Mouse (Mus musculus): ENCODE data around the gene Nisch. TPM values are rescaled to one million over a fixed set of nuclear protein-coding genes. Genes with fewer than 3 reads are reported as not detected.

The Nisch gene
- polyA plus RNA-seq, 1 experiment from 2014 or later: 436 TPM

- ATAC-seq (ENCODE audit: low FRiP score, low read depth): no peak
- Histone ChIP-seq H3K9ac (no peak overlapping the region; the same call in 1 of the 2 replicates), H3K27me3 (replicated peaks) (no peaks in the 10 kb centered on the region), H3K27ac (no peak overlapping the region), H3K9me3 (no peaks in the 10 kb centered on the region), H3K4me3 (no peak overlapping the region), H3K4me2 (replicated peaks) (peak overlapping the region; percentile 14; the same call in 1 of the 2 replicates), H3K4me1 (no peaks in the 10 kb centered on the region), H3K36me3 (peaks cover 20% of the 10 kb centered on the region)
- WGBS: 76% methylated on average over 9 of the region's 9 CpGs
These were observed 49.9 kb downstream of the Nisch start for GRCm38 (mm10) chr14:31166827-31167226.

- Histone ChIP-seq H3K9ac (no peak overlapping the region; the same call in 1 of the 2 replicates), H3K27ac (no peak overlapping the region), H3K9me3 (no peaks in the 10 kb centered on the region), H3K4me2 (replicated peaks) (peak overlapping the region; percentile 14; the same call in 1 of the 2 replicates), H3K4me1 (no peaks in the 10 kb centered on the region), H3K36me3 (peaks cover 13% of the 10 kb centered on the region), H3K27me3 (replicated peaks) (no peaks in the 10 kb centered on the region), H3K4me3 (no peak overlapping the region)
- WGBS: 65% methylated on average over 10 of the region's 10 CpGs
- no peak for ATAC-seq (ENCODE audit: low FRiP score, low read depth)
These were observed 50.6 kb downstream of the Nisch start for GRCm38 (mm10) chr14:31165991-31166630.

- Histone ChIP-seq H3K4me1 (no peaks in the 10 kb centered on the region), H3K36me3 (peaks cover 6% of the 10 kb centered on the region), H3K27ac (no peak overlapping the region), H3K9me3 (no peaks in the 10 kb centered on the region), H3K27me3 (replicated peaks) (no peaks in the 10 kb centered on the region), H3K4me2 (replicated peaks) (no peak overlapping the region), H3K9ac (no peak overlapping the region), H3K4me3 (no peak overlapping the region)
- 60% methylated on average over 7 of the region's 7 CpGs for WGBS
- no peak for ATAC-seq (ENCODE audit: low FRiP score, low read depth)
These were observed 51.3 kb downstream of the Nisch start for GRCm38 (mm10) chr14:31165458-31165857.

DNA sequence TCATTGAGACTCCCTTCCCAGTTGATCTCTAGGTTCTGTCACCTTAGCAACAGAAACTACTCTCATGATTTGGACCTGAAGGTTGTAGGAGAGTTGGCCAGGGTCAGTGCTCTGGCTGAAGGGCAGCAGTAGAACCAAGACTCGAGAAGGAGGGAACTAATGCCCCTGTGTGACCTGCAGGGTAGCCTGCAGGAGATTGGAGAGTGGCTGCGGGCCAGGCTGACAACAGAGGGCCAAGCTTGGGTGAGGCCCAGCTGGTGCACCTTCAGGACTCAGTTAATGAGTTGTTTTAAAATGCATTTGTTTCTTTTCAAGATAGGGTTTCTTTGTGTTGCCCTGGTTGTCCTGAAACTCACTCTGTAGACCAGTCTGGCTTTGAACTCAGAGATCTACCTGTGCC lies 51.7 kb downstream of the Nisch start:
- no peak overlapping the region for H3K4me2 ChIP-seq (replicated peaks)
- no peak overlapping the region for H3K27ac ChIP-seq
- H3K27me3 ChIP-seq (replicated peaks): no peaks in the 10 kb centered on the region
- no peak for ATAC-seq (ENCODE audit: low FRiP score, low read depth)
- WGBS: 78% methylated on average over 2 of the region's 2 CpGs
- peaks cover 2% of the 10 kb centered on the region for H3K36me3 ChIP-seq
- H3K4me3 ChIP-seq: no peak overlapping the region
- no peaks in the 10 kb centered on the region for H3K9me3 ChIP-seq
- no peaks in the 10 kb centered on the region for H3K4me1 ChIP-seq
- no peak overlapping the region for H3K9ac ChIP-seq

GRCm38 (mm10) chr14:31164067-31164466 lies 52.7 kb downstream of the Nisch start:
- Histone ChIP-seq H3K36me3 (no peaks in the 10 kb centered on the region), H3K4me2 (replicated peaks) (no peak overlapping the region), H3K27ac (no peak overlapping the region), H3K4me3 (no peak overlapping the region), H3K9ac (no peak overlapping the region), H3K27me3 (replicated peaks) (no peaks in the 10 kb centered on the region), H3K9me3 (no peaks in the 10 kb centered on the region), H3K4me1 (no peaks in the 10 kb centered on the region)
- ATAC-seq (ENCODE audit: low FRiP score, low read depth): no peak
- WGBS: 89% methylated on average over 8 of the region's 8 CpGs

DNA sequence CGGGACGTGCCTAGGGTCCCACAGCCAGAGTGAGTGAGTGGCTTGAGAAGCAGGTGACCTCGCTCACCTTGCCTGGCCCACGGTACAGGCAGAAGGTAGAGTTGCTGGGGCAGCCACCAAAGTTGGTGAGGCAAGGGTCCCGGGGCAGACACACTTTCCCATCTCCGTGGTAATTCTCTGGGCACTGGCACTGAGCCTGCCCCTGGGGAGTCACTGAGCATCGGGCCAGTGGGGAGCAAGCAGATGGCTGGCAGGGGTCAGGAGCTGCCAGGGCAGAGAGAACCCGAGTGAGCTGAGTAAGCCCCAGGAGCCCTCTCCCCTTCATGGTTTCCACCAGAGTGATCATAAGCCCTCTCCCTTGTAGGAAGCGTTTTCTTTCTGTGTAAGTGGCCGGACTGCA lies 55.1 kb downstream of the Nisch start:
- Histone ChIP-seq H3K36me3 (no peaks in the 10 kb centered on the region), H3K4me3 (no peak overlapping the region), H3K27ac (no peak overlapping the region), H3K27me3 (replicated peaks) (no peaks in the 10 kb centered on the region), H3K9ac (no peak overlapping the region), H3K9me3 (no peaks in the 10 kb centered on the region), H3K4me1 (no peaks in the 10 kb centered on the region), H3K4me2 (replicated peaks) (no peak overlapping the region)
- no peak for ATAC-seq (ENCODE audit: low FRiP score, low read depth)
- WGBS: 76% methylated on average over 10 of the region's 10 CpGs

DNA sequence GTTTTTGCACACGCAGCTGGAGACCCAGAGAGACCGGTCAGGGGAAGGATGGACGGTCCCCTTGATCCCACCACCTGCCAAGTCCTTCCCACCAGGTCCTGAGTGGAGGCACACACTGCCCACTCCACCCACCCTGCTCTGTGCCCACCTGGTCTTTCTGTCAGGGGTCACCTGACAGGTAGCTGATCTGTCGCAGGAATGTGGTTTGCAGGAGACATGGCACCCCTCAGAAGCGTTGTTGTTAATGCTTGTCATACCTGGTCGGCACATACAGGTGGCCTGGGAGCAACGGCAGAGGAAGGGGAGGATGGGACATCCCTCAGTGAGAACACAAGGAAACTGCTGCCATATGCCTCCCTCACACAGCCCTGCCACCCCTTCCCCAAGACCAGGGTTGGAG lies 55.6 kb downstream of the Nisch start:
- Histone ChIP-seq H3K4me3 (no peak overlapping the region), H3K4me2 (replicated peaks) (no peak overlapping the region), H3K27ac (no peak overlapping the region), H3K36me3 (no peaks in the 10 kb centered on the region), H3K27me3 (replicated peaks) (no peaks in the 10 kb centered on the region), H3K4me1 (no peaks in the 10 kb centered on the region), H3K9ac (no peak overlapping the region), H3K9me3 (no peaks in the 10 kb centered on the region)
- 93% methylated on average over 7 of the region's 7 CpGs for WGBS
- ATAC-seq (ENCODE audit: low FRiP score, low read depth): no peak

DNA sequence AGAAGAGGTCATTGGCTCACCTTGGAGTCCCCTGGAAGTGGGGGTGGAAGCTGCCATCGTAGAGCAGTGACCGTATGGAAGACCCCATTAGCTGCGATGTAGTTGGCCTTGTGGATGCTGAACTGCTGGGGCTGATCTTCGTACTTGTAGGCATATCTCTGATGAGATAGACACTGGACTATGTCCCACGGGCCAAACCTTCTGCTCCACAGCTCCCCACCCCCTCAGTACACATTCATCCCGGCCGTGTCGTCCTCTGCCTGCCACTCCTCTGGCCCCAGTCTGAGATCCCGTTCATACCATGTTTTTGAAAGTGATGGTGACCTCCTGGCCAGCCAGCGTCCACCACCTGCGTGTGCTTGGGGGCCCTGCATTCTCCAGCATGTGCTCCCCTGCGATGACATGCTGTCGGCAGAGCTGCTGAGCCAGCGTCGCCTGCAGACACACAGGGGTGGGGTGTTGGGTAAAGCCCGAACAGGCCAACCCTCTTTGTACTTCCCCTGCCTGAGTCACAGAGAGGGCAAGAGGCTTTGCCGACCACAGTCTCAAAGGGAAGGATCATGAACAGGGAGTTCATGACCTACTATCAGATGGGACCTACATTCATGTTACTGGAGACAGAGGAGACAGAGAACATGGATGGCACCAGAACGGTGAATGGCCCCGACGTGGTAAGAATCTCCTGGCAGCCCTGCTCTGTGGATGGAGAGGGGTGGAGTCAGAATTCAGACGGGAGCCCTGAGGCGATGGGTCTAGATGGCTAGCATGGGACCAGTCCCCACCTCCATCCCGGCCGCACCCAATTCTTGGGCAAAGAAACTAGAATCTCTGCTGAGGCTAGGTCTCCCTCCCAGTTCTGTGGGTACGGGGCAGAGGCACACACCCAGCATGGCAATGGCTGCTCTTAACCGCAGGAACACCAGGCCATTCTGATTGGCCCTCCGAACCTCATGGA lies 56.3 kb downstream of the Nisch start:
- Histone ChIP-seq H3K4me1 (no peaks in the 10 kb centered on the region), H3K36me3 (no peaks in the 10 kb centered on the region), H3K27me3 (replicated peaks) (no peaks in the 10 kb centered on the region), H3K4me2 (replicated peaks) (no peak overlapping the region), H3K9me3 (no peaks in the 10 kb centered on the region), H3K27ac (no peak overlapping the region), H3K9ac (no peak overlapping the region), H3K4me3 (no peak overlapping the region)
- no peak for ATAC-seq (ENCODE audit: low FRiP score, low read depth)
- WGBS: 82% methylated on average over 27 of the region's 27 CpGs

GRCm38 (mm10) chr14:31145694-31146093 lies 71.1 kb downstream of the Nisch start:
- Histone ChIP-seq H3K9ac (no peak overlapping the region), H3K36me3 (peaks cover 18% of the 10 kb centered on the region), H3K4me1 (no peaks in the 10 kb centered on the region), H3K4me3 (no peak overlapping the region), H3K9me3 (no peaks in the 10 kb centered on the region), H3K27ac (no peak overlapping the region), H3K4me2 (replicated peaks) (no peak overlapping the region), H3K27me3 (replicated peaks) (no peaks in the 10 kb centered on the region)
- ATAC-seq (ENCODE audit: low FRiP score, low read depth): no peak
- WGBS: 86% methylated on average over 11 of the region's 11 CpGs

DNA sequence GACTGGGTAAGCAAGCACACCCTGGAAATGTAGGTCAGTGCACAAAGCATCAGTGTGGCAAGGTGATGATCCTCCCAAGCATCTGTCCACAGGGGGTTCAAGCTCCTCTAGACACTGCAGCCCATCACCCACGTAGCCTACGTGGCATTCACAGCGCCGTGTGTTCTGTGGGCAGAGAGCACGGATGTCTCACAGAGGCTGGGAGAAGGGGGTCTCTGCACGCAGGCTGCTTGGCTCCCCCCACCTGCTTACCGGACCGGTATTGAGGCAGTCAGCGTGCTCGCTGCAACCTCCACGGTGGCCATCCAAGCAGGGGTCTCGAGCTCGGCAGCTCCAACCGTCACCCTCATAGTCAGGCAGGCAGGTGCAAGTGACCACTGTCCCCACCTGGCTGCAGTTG lies 75.7 kb downstream of the Nisch start:
- H3K27me3 ChIP-seq (replicated peaks): no peaks in the 10 kb centered on the region
- H3K9me3 ChIP-seq: no peaks in the 10 kb centered on the region
- no peaks in the 10 kb centered on the region for H3K4me1 ChIP-seq
- H3K4me2 ChIP-seq (replicated peaks): no peak overlapping the region
- 98% methylated on average over 14 of the region's 14 CpGs for WGBS
- H3K4me3 ChIP-seq: no peak overlapping the region
- H3K9ac ChIP-seq: no peak overlapping the region
- no peak for ATAC-seq (ENCODE audit: low FRiP score, low read depth)
- H3K27ac ChIP-seq: no peak overlapping the region
- H3K36me3 ChIP-seq: peaks cover 65% of the 10 kb centered on the region

GRCm38 (mm10) chr14:31140141-31140540 lies 76.6 kb downstream of the Nisch start:
- H3K36me3 ChIP-seq: peaks cover 74% of the 10 kb centered on the region
- no peak overlapping the region for H3K4me3 ChIP-seq
- no peak overlapping the region for H3K9ac ChIP-seq
- H3K27ac ChIP-seq: no peak overlapping the region
- H3K9me3 ChIP-seq: no peaks in the 10 kb centered on the region
- H3K4me2 ChIP-seq (replicated peaks): no peak overlapping the region
- H3K27me3 ChIP-seq (replicated peaks): no peaks in the 10 kb centered on the region
- ATAC-seq (ENCODE audit: low FRiP score, low read depth): no peak
- WGBS: 94% methylated on average over 15 of the region's 15 CpGs
- no peaks in the 10 kb centered on the region for H3K4me1 ChIP-seq

DNA sequence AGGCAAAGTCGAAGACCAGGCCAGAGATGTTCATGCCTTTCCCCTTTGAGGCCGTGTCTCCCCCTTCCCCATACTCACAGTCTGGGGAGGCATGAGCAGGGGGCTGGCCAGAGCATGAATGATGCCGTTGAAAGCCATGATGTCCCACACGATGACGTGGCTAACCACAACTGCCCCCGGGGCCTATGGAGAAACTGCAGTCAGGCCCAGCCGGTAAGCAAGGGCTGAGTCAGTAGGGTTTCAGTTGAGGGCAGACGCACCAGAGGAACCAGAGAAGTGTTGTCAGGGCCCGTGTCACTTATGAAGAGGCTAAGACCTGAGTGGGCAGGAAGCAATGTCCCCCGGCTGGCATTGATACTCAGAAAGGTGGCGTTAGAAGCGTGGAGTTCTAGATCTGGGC lies 77.1 kb downstream of the Nisch start:
- no peak for ATAC-seq (ENCODE audit: low FRiP score, low read depth)
- 92% methylated on average over 12 of the region's 12 CpGs for WGBS

More for the DNA sequence above, 77.1 kb downstream of the Nisch start:
- no peaks in the 10 kb centered on the region for H3K27me3 ChIP-seq (replicated peaks)
- no peaks in the 10 kb centered on the region for H3K4me1 ChIP-seq
- H3K27ac ChIP-seq: no peak overlapping the region
- H3K4me3 ChIP-seq: no peak overlapping the region
- H3K4me2 ChIP-seq (replicated peaks): no peak overlapping the region
- H3K9me3 ChIP-seq: no peaks in the 10 kb centered on the region
- peaks cover 78% of the 10 kb centered on the region for H3K36me3 ChIP-seq
- H3K9ac ChIP-seq: no peak overlapping the region

Measured in neural tube, embryonic 12.5 days (tissue).